Mouse (Mus musculus) brain, embryonic 14.5 days (tissue): ENCODE data around the gene Tdp2.

ENCODE experiments used
- CTCF ChIP-seq: fragments of 200-500 bp; IDR thresholded peaks from 2 replicates; pipeline ENCODE4 v1.5.1; 2012; ENCODE audit warnings: inconsistent platforms, mild to moderate bottlenecking, moderate library complexity, borderline replicate concordance; ENCODE audit not compliant: insufficient read depth, insufficient read length; ENCODE audit errors: extremely low read depth
- POLR2A ChIP-seq: fragments of 200-500 bp; IDR thresholded peaks from 2 replicates; pipeline ENCODE4 v1.6.1; 2012; ENCODE audit warnings: mild to moderate bottlenecking, inconsistent platforms, borderline replicate concordance; ENCODE audit not compliant: poor library complexity, insufficient read depth, insufficient read length, severe bottlenecking; ENCODE audit errors: extremely low read depth

GRCm38 (mm10) chr13:24825587-24825986 is 5.9 kb upstream of the Tdp2 start:
- TF ChIP-seq POLR2A, result no peak
- TF ChIP-seq CTCF, result no peak
